In genomic region chr19:45447222-45447621, GRCm38 (mm10) we compare ENCODE assay signal across 14 mouse cellular contexts.
DNase-seq lines count a peak whose midpoint lies in the region; ATAC-seq lines count a peak whose summit lies in the region.
"Had no signal": no experiment of that assay in that cellular context is flagged by ENCODE, and none has a peak within 500 bp of the region (broad histone marks: within the 10 kb centered on the region; RNA-seq: fewer than 3 reads in every experiment).

No protein-coding gene starts in this region.

- no peaks in the 10 kb centered on the region for H3K27me3 ChIP-seq in forebrain, embryonic 13.5 days
- no peaks in the 10 kb centered on the region for H3K27me3 ChIP-seq in forebrain, embryonic 11.5 days (ENCODE audit: control insufficient read depth, insufficient read depth, low read length)
- peaks cover 8% of the 10 kb centered on the region for H3K27me3 ChIP-seq in midbrain, embryonic 12.5 days
- H3K27me3 ChIP-seq in midbrain, embryonic 10.5 days (ENCODE audit: low read depth, poor library complexity, severe bottlenecking), result peaks cover 62% of the 10 kb centered on the region
- no peaks in the 10 kb centered on the region for H3K27me3 ChIP-seq in hindbrain, embryonic 15.5 days
- H3K27me3 ChIP-seq in neural tube, embryonic 13.5 days, result no peaks in the 10 kb centered on the region
- H3K27me3 ChIP-seq: intestine, embryonic 15.5 days had no signal

- ATAC-seq in forebrain, embryonic 13.5 days, result no peak; the same call in 1 of the 2 replicates
- no peak for ATAC-seq in forebrain, embryonic 11.5 days (replicated peaks; ENCODE audit: low FRiP score)
- ATAC-seq in midbrain, embryonic 12.5 days (ENCODE audit: low FRiP score, low read depth), result no peak
- ATAC-seq in hindbrain, embryonic 15.5 days (ENCODE audit: low FRiP score, low read depth), result peak; percentile 56; the same call in 1 of the 2 replicates
- ATAC-seq in neural tube, embryonic 13.5 days (ENCODE audit: low read depth), result peak; percentile 76
- ATAC-seq: intestine, embryonic 15.5 days had no signal

- WGBS in forebrain, embryonic 13.5 days, result 52% methylated on average over 2 of the region's 2 CpGs
- 75% methylated on average over 2 of the region's 2 CpGs for WGBS in forebrain, embryonic 11.5 days
- WGBS in midbrain, embryonic 12.5 days, result 74% methylated on average over 2 of the region's 2 CpGs
- WGBS in midbrain, embryonic 10.5 days, result 86% methylated on average over 2 of the region's 2 CpGs
- 40% methylated on average over 2 of the region's 2 CpGs for WGBS in hindbrain, embryonic 15.5 days
- WGBS in neural tube, embryonic 13.5 days, result 66% methylated on average over 2 of the region's 2 CpGs

- peaks cover 26% of the 10 kb centered on the region for H3K4me1 ChIP-seq in forebrain, embryonic 13.5 days
- peaks cover 3% of the 10 kb centered on the region; the same call in 1 of the 2 replicates for H3K4me1 ChIP-seq in forebrain, embryonic 11.5 days (replicated peaks; ENCODE audit: control insufficient read depth, insufficient read depth, low read length)
- peaks cover 19% of the 10 kb centered on the region for H3K4me1 ChIP-seq in midbrain, embryonic 12.5 days
- peaks cover 8% of the 10 kb centered on the region for H3K4me1 ChIP-seq in midbrain, embryonic 10.5 days
- peaks cover 30% of the 10 kb centered on the region for H3K4me1 ChIP-seq in hindbrain, embryonic 15.5 days (replicated peaks)
- peaks cover 37% of the 10 kb centered on the region for H3K4me1 ChIP-seq in neural tube, embryonic 13.5 days (replicated peaks)
- H3K4me1 ChIP-seq: intestine, embryonic 15.5 days had no signal

- H3K36me3 ChIP-seq in forebrain, embryonic 13.5 days (ENCODE audit: poor library complexity, severe bottlenecking), result no peaks in the 10 kb centered on the region
- H3K36me3 ChIP-seq in forebrain, embryonic 11.5 days (ENCODE audit: control insufficient read depth, insufficient read depth, low read length), result no peaks in the 10 kb centered on the region
- no peaks in the 10 kb centered on the region for H3K36me3 ChIP-seq in midbrain, embryonic 12.5 days
- H3K36me3 ChIP-seq in midbrain, embryonic 10.5 days, result no peaks in the 10 kb centered on the region
- 0 out of 2 replicates have a peak, but pooled peaks cover 2% of the 10 kb centered on the region for H3K36me3 ChIP-seq in hindbrain, embryonic 15.5 days
- no peaks in the 10 kb centered on the region for H3K36me3 ChIP-seq in neural tube, embryonic 13.5 days
- H3K36me3 ChIP-seq: intestine, embryonic 15.5 days had no signal

- no peak overlapping the region for H3K4me2 ChIP-seq in forebrain, embryonic 13.5 days
- no peak overlapping the region for H3K4me2 ChIP-seq in forebrain, embryonic 11.5 days (ENCODE audit: low read depth, low read length, severe bottlenecking)
- H3K4me2 ChIP-seq in midbrain, embryonic 12.5 days (replicated peaks), result no peak overlapping the region
- H3K4me2 ChIP-seq in hindbrain, embryonic 15.5 days, result no peak overlapping the region
- H3K4me2 ChIP-seq in neural tube, embryonic 13.5 days, result no peak overlapping the region
- H3K4me2 ChIP-seq: intestine, embryonic 15.5 days had no signal

- H3K9me3 ChIP-seq in forebrain, embryonic 13.5 days (replicated peaks), result no peaks in the 10 kb centered on the region
- H3K9me3 ChIP-seq in forebrain, embryonic 11.5 days (ENCODE audit: control insufficient read depth, low read length), result no peaks in the 10 kb centered on the region
- no peaks in the 10 kb centered on the region for H3K9me3 ChIP-seq in midbrain, embryonic 12.5 days
- H3K9me3 ChIP-seq in midbrain, embryonic 10.5 days (replicated peaks), result no peaks in the 10 kb centered on the region
- no peaks in the 10 kb centered on the region for H3K9me3 ChIP-seq in hindbrain, embryonic 15.5 days
- no peaks in the 10 kb centered on the region for H3K9me3 ChIP-seq in neural tube, embryonic 13.5 days
- H3K9me3 ChIP-seq: intestine, embryonic 15.5 days had no signal

- no peak overlapping the region for H3K4me3 ChIP-seq in forebrain, embryonic 13.5 days
- no peak overlapping the region for H3K4me3 ChIP-seq in forebrain, embryonic 11.5 days (ENCODE audit: low read depth, low read length)
- H3K4me3 ChIP-seq in midbrain, embryonic 12.5 days, result no peak overlapping the region
- no peak overlapping the region for H3K4me3 ChIP-seq in midbrain, embryonic 10.5 days
- H3K4me3 ChIP-seq in hindbrain, embryonic 15.5 days, result no peak overlapping the region
- no peak overlapping the region for H3K4me3 ChIP-seq in neural tube, embryonic 13.5 days
- H3K4me3 ChIP-seq: intestine, embryonic 15.5 days had no signal

- H3K9ac ChIP-seq in forebrain, embryonic 13.5 days, result no peak overlapping the region
- H3K9ac ChIP-seq in forebrain, embryonic 11.5 days (ENCODE audit: low read length), result no peak overlapping the region
- H3K9ac ChIP-seq in midbrain, embryonic 12.5 days (replicated peaks), result no peak overlapping the region
- no peak overlapping the region for H3K9ac ChIP-seq in hindbrain, embryonic 15.5 days
- H3K9ac ChIP-seq in neural tube, embryonic 13.5 days, result no peak overlapping the region
- H3K9ac ChIP-seq: intestine, embryonic 15.5 days had no signal

- H3K27ac ChIP-seq in forebrain, embryonic 13.5 days, result peak overlapping the region; percentile 69
- H3K27ac ChIP-seq in forebrain, embryonic 11.5 days (ENCODE audit: low read depth, low read length), result no peak overlapping the region
- H3K27ac ChIP-seq in midbrain, embryonic 12.5 days (replicated peaks), result 0 out of 2 replicates have a peak overlapping the region, but pooled peaks have one; percentile 6
- no peak overlapping the region for H3K27ac ChIP-seq in midbrain, embryonic 10.5 days (replicated peaks)
- H3K27ac ChIP-seq in hindbrain, embryonic 15.5 days (replicated peaks), result peak overlapping the region; percentile 67
- peak overlapping the region; percentile 83 for H3K27ac ChIP-seq in neural tube, embryonic 13.5 days (replicated peaks)
- H3K27ac ChIP-seq: intestine, embryonic 15.5 days; kidney, postnatal 0 days had no signal

- no peak for DNase-seq in forebrain, embryonic 11.5 days (ENCODE audit: low spot score)
- DNase-seq in midbrain, embryonic 10.5 days (ENCODE audit: low spot score), result no peak
- no peak for DNase-seq in gastrocnemius, postnatal 10 days
- no peak for DNase-seq in lung, postnatal 10 days
- DNase-seq: cerebellum, adult 9-11 months; layer of hippocampus, adult 9-11 months; lung, adult 18-20 months; thymus, postnatal 4 days had no signal

Comparison
In these comparisons a context has a peak if more than half of its experiments do, and no peak if none do; other contexts are left out.
1. H3K27ac ChIP-seq: peak in forebrain, embryonic 13.5 days (single experiment), midbrain, embryonic 12.5 days (single experiment), hindbrain, embryonic 15.5 days (single experiment) and neural tube, embryonic 13.5 days (single experiment); none in forebrain, embryonic 11.5 days (single experiment) and midbrain, embryonic 10.5 days (single experiment).
2. ATAC-seq: peak in hindbrain, embryonic 15.5 days (single experiment) and neural tube, embryonic 13.5 days (single experiment); none in forebrain, embryonic 13.5 days (single experiment), forebrain, embryonic 11.5 days (single experiment) and midbrain, embryonic 12.5 days (single experiment).